Mouse (Mus musculus): ENCODE data around the gene Dnase2a.

Dnase2a gene

GRCm38 (mm10) chr8:84909162-84909767, 905 bp downstream of the Dnase2a start:
- no peak for DNase-seq

DNA sequence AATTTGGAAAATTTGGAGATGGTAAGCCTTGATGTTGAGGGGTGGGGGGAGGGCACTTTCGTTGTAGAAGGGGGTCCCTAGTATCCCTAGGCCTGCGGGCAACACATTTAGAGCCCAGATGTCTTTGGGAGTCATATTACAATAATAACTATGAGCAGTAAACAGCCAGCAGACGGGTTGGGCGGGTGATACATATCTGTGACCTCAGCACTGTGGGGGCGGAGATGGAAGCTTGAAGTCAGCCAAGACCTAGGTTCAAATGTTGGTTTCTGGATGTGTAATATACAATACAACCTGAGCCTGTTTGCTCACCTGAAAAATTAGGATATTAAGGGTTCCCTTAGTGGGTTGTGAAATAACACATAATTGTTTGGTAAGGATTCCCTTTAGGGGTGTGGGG, 1.6 kb downstream of the Dnase2a start:
- DNase-seq = no peak

- DNase-seq = no peak
Measured at GRCm38 (mm10) chr8:84910551-84910950, 2.2 kb downstream of the Dnase2a start.

GRCm38 (mm10) chr8:84911854-84912253, 3.5 kb downstream of the Dnase2a start:
- no peak for DNase-seq

- DNase-seq = no peak
Measured at GRCm38 (mm10) chr8:84912391-84912790, 4.0 kb downstream of the Dnase2a start.

GRCm38 (mm10) chr8:84912895-84913501, 4.6 kb downstream of the Dnase2a start:
- peak; percentile 77 to 85 for DNase-seq

GRCm38 (mm10) chr8:84913502-84913900, 5.1 kb downstream of the Dnase2a start:
- DNase-seq = no peak

- DNase-seq = peak in 1 of 2 experiments; percentile 44
Measured at GRCm38 (mm10) chr8:84913960-84914359, 5.6 kb downstream of the Dnase2a start.

DNA sequence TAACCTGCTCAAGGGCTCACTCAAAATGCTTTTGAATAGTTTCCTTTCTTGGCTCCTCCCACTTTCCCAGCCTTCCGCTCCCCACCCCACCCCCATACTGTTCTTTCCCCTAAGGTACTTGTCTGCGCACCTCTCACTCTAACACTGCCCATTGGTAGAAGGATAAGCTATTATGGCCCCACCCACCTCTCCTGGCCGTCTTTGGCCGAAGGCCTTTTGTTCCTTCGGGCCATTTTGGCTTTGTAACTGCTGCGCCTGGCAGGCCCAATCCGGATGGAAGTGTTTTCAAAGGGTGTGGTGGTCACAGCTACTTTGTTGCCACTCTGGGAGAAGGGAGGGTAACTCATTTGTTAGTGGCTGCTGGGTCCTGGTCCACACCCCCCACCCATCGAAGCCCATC, 6.9 kb downstream of the Dnase2a start:
- DNase-seq = peak in 1 of 2 experiments; percentile 51

DNA sequence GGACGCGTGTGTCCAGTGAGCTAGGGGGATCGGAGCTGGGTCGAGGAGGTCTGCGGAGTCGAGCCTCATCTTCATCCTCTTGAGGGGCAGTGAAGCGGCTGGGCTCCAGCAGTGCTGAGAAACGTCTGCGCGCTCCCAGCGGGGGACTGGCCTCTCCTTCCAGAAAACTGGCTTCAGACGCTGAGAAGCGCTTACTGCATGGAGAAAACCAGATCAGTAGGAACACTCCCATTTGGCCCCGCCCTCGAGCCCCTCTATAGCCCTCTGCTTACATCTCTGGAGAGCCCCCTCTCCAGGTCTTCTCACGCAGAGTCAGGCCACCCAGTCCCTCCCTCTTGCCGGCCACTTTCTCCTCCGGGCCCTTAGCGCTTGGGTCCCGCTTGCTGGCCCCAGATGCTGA, 9.4 kb downstream of the Dnase2a start:
- no peak for DNase-seq

GRCm38 (mm10) chr8:84918646-84919045, 10.3 kb downstream of the Dnase2a start:
- no peak for DNase-seq

GRCm38 (mm10) chr8:84921596-84921995, 13.2 kb downstream of the Dnase2a start:
- peak; percentile 81 to 82 for DNase-seq

- DNase-seq = no peak
Measured at GRCm38 (mm10) chr8:84925557-84925956, 17.2 kb downstream of the Dnase2a start.

GRCm38 (mm10) chr8:84927513-84927912, 19.2 kb downstream of the Dnase2a start:
- no peak for DNase-seq

GRCm38 (mm10) chr8:84928456-84929306, 20.3 kb downstream of the Dnase2a start:
- peak; percentile 62 to 73 for DNase-seq

DNA sequence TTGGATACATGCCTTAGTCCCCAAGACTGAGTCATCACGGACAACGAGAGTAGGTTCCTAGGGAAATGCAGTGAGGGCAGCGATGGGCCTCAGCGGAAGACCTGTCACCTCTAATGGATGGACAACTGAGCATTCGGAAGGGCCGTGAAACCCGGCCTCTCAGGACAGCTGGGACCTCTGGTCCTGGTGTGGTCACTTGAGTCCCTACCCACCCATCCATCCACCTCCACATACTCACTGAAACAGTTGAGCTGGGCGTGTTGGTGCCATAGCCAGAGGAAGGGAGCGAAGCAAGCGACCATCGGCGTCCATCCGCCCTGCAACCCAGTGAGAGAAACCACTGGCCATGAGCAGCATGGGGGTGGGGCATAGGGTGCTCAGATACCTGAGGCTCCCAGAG, 22.2 kb downstream of the Dnase2a start:
- DNase-seq = no peak

DNA sequence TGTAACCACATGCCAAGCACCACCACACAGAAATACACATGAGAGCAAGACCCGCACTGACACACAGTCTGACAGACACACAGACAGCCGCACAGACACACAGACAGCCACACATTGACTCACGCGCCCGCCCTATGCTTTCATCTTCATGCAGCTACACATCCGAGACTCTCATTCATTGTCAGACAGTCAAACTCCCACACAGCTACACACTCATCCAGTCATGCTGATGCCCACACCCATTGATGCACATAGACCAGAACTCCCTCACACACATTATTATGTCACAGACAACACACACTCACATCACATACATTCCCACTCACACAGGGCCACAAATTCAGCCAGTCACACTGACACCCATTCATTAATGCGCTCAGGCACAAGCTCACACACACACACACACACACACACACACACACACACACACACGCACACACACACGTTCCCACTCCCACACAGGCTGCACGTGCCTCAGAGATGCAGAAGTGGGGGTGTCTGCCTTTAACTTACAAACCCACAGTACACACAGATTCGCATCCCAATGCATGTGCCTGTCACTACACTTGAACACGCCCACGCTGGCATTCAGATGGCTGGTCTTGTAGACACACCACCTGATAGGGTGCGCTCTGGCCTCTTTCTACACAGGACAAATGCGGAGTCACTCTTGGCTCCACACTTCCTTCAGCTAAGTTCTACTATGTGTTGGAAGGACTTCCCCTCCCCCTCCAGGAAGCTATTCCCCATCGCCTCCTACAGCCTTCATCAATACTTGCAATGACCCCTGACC, 25.6 kb downstream of the Dnase2a start:
- DNase-seq = no peak

DNA sequence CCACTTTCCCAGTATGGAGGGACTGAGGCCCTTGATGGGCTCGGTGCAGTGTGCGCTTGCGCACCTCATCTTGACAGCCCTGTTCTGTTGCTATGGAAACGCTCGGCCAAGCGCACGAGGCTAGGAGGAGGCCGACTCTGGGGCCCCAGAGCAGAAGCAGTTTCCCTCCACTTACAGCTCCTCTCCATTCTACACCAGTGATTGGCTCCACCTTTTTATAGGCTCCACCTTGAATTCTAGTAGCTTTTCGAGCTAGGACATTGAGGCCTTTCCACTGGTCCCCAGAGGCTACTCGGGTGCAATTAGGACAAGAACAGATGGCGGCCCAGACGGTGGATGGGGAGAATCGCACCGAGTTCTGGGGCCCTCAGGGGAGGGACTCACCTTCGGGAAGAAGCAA, 26.5 kb downstream of the Dnase2a start:
- DNase-seq = no peak

DNA sequence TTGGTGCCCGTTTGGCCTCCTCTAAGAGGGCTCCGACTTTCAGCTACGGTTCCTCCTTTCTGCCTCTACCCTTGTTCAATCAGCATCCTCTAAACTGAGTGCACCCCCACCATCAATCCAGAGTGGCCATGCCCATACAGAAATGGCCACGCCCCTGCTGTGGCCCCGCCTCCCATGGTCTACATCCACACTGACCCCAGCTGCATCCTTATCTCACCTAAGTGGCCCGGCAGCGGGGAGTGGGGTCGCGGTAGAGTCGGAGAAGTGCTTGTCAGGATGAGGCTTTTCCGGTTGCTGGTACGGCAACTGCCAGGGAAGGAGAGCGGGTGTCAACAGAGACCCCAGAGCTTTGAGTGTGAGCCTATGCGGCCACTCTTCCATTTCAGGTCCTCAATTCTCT, 27.1 kb downstream of the Dnase2a start:
- no peak for DNase-seq

- no peak for DNase-seq
Measured at GRCm38 (mm10) chr8:84936041-84936961, 27.9 kb downstream of the Dnase2a start.

GRCm38 (mm10) chr8:84936962-84937546, 28.7 kb downstream of the Dnase2a start, which contains the start of gene Mast1:
Gene Mast1 (minus strand): TSS chr8:84937359.
- DNase-seq = peak; percentile 62 to 74
